Mouse (Mus musculus): ENCODE results near the gene Fbxo47. TPM values are rescaled to one million over a fixed set of nuclear protein-coding genes. Genes with fewer than 3 reads are reported as not detected.
"Not testable (repeated sequence)": the region's sequence is repeated elsewhere in the genome, so short reads cannot be mapped to it uniquely, and the experiment has no call there.

Gene Fbxo47
- total RNA-seq, 2 experiments from 2014 or later = 1.9 to 3.7 TPM

- no peak for DNase-seq (ENCODE audit: low spot score in 2 of 2)
- intact Hi-C loops (cut with DNase I) = loop anchor here (2.0 kb wide), 1 partner anchor 84 kb away; no protein-coding TSS in a partner anchor
These were observed 739 bp upstream of the Fbxo47 start for GRCm38 (mm10) chr11:97884601-97885185.

- DNase-seq (ENCODE audit: low spot score in 2 of 2) = peak; percentile 55 to 60
- intact Hi-C loops (cut with DNase I) = loop anchor here (1.0 kb wide), 1 partner anchor 101 kb away; the partner anchor contains the start of gene Rpl23
These were observed 424 bp downstream of the Fbxo47 start for GRCm38 (mm10) chr11:97883542-97883917.

- intact Hi-C loops (cut with DNase I) = no loop called here
- no peak for DNase-seq (ENCODE audit: low spot score in 2 of 2)
These were observed 3.6 kb downstream of the Fbxo47 start for GRCm38 (mm10) chr11:97880362-97880761.

GRCm38 (mm10) chr11:97877341-97877740 lies 6.6 kb downstream of the Fbxo47 start:
- no peak for DNase-seq (ENCODE audit: low spot score in 2 of 2)
- intact Hi-C loops (cut with DNase I) = no loop called here

- intact Hi-C loops (cut with DNase I) = loop anchor here (2.0 kb wide), 1 partner anchor 34 kb away; the partner anchor contains the start of gene B230217C12Rik
- DNase-seq (ENCODE audit: low spot score in 2 of 2) = no peak
These were observed 9.6 kb downstream of the Fbxo47 start for GRCm38 (mm10) chr11:97874396-97874795.

- intact Hi-C loops (cut with DNase I); DNase-seq (ENCODE audit: low spot score in 2 of 2): not testable (repeated sequence)
These were observed 11.6 kb downstream of the Fbxo47 start for GRCm38 (mm10) chr11:97872378-97872777.

GRCm38 (mm10) chr11:97867591-97867990 lies 16.4 kb downstream of the Fbxo47 start:
- intact Hi-C loops (cut with DNase I) = no loop called here
- peak; percentile 27 to 55 for DNase-seq (ENCODE audit: low spot score in 2 of 2)

GRCm38 (mm10) chr11:97866091-97866888 lies 17.7 kb downstream of the Fbxo47 start:
- no peak for DNase-seq (ENCODE audit: low spot score in 2 of 2)
- intact Hi-C loops (cut with DNase I) = no loop called here

- no peak for DNase-seq (ENCODE audit: low spot score in 2 of 2)
- intact Hi-C loops (cut with DNase I) = no loop called here
These were observed 18.5 kb downstream of the Fbxo47 start for GRCm38 (mm10) chr11:97865421-97865820.

- intact Hi-C loops (cut with DNase I) = no loop called here
- DNase-seq (ENCODE audit: low spot score in 2 of 2) = no peak
These were observed 21.8 kb downstream of the Fbxo47 start for GRCm38 (mm10) chr11:97862148-97862547.

- DNase-seq (ENCODE audit: low spot score in 2 of 2) = no peak
- intact Hi-C loops (cut with DNase I) = no loop called here
These were observed 28.5 kb downstream of the Fbxo47 start for GRCm38 (mm10) chr11:97855473-97855872.

GRCm38 (mm10) chr11:97851601-97852000 lies 32.4 kb downstream of the Fbxo47 start:
- intact Hi-C loops (cut with DNase I) = no loop called here

GRCm38 (mm10) chr11:97850367-97850766 lies 33.6 kb downstream of the Fbxo47 start:
- intact Hi-C loops (cut with DNase I) = no loop called here

More at GRCm38 (mm10) chr11:97851601-97852000, 32.4 kb downstream of the Fbxo47 start:
- no peak for DNase-seq (ENCODE audit: low spot score in 2 of 2)

GRCm38 (mm10) chr11:97842001-97842400 lies 42.0 kb downstream of the Fbxo47 start:
- intact Hi-C loops (cut with DNase I) = no loop called here
- no peak for DNase-seq (ENCODE audit: low spot score in 2 of 2)

More at GRCm38 (mm10) chr11:97850367-97850766, 33.6 kb downstream of the Fbxo47 start:
- DNase-seq (ENCODE audit: low spot score in 2 of 2) = no peak

- DNase-seq (ENCODE audit: low spot score in 2 of 2) = peak; percentile 91
- intact Hi-C loops (cut with DNase I) = loop anchor here (1.0 to 2.0 kb wide), 2 partner anchors 34 to 42 kb away; no protein-coding TSS in a partner anchor
These were observed 42.8 kb downstream of the Fbxo47 start for GRCm38 (mm10) chr11:97840991-97841661.

- no peak for DNase-seq (ENCODE audit: low spot score in 2 of 2)
- intact Hi-C loops (cut with DNase I) = loop anchor here (1.0 to 2.0 kb wide), 2 partner anchors 34 to 41 kb away; no protein-coding TSS in a partner anchor
These were observed 43.4 kb downstream of the Fbxo47 start, which contains the start of gene B230217C12Rik for GRCm38 (mm10) chr11:97840539-97840954. TSS of gene B230217C12Rik (plus strand) at chr11:97840780.

- intact Hi-C loops (cut with DNase I) = loop anchor here (1.0 to 2.0 kb wide), 2 partner anchors 35 to 41 kb away; no protein-coding TSS in a partner anchor
- DNase-seq (ENCODE audit: low spot score in 2 of 2) = peak in 1 of 2 experiments; percentile 6
These were observed 43.8 kb downstream of the Fbxo47 start for GRCm38 (mm10) chr11:97840135-97840490.

- DNase-seq (ENCODE audit: low spot score in 2 of 2) = peak in 1 of 2 experiments; percentile 3
- intact Hi-C loops (cut with DNase I) = loop anchor here (1.0 to 2.0 kb wide), 2 partner anchors 35 to 40 kb away; no protein-coding TSS in a partner anchor
These were observed 44.4 kb downstream of the Fbxo47 start for GRCm38 (mm10) chr11:97839441-97840134.

GRCm38 (mm10) chr11:97838779-97839440 lies 45.0 kb downstream of the Fbxo47 start:
- intact Hi-C loops (cut with DNase I) = no loop called here

More at GRCm38 (mm10) chr11:97838779-97839440, 45.0 kb downstream of the Fbxo47 start:
- DNase-seq (ENCODE audit: low spot score in 2 of 2) = peak in 1 of 2 experiments; percentile 9
